Mouse (Mus musculus) v-Abl transformed pro-B cells (cell line): ENCODE measurements around the gene Cox16.

Experiments used
- in situ Hi-C, 2 experiments: fragments of 400-800 bp; cut with MboI; formaldehyde crosslinking; loops; one replicate each; pipeline ENCODE4 v1.15.1; 2025; ENCODE audit not compliant: unreplicated experiment in 2 of 2

Cox16 gene

GRCm38 (mm10) chr12:81331937-81332874 is 152.7 kb downstream of the Cox16 start:
- in situ Hi-C loops = no loop called here

- in situ Hi-C loops = no loop called here
Measured at GRCm38 (mm10) chr12:81331046-81331638, 153.8 kb downstream of the Cox16 start.

- in situ Hi-C loops = no loop called here
Measured at GRCm38 (mm10) chr12:81324991-81325390, 159.9 kb downstream of the Cox16 start.

- in situ Hi-C loops = no loop called here
Measured at GRCm38 (mm10) chr12:81324116-81324515, 160.8 kb downstream of the Cox16 start.

GRCm38 (mm10) chr12:81321021-81321420 is 163.9 kb downstream of the Cox16 start:
- in situ Hi-C loops = no loop called here

GRCm38 (mm10) chr12:81317811-81318210 is 167.1 kb downstream of the Cox16 start:
- in situ Hi-C loops = no loop called here

- in situ Hi-C loops = no loop called here
Measured at GRCm38 (mm10) chr12:81315953-81316352, 169.0 kb downstream of the Cox16 start.
